Mouse (Mus musculus): ENCODE data around the gene Pqlc2. TPM values are rescaled to one million over a fixed set of nuclear protein-coding genes. Genes with fewer than 3 reads are reported as not detected.
A peak's percentile ranks its signal among the peaks of the same experiment; 100 is the strongest.

Gene Pqlc2
- polyA plus RNA-seq, 1 experiment from 2014 or later, result 14.0 TPM

DNA sequence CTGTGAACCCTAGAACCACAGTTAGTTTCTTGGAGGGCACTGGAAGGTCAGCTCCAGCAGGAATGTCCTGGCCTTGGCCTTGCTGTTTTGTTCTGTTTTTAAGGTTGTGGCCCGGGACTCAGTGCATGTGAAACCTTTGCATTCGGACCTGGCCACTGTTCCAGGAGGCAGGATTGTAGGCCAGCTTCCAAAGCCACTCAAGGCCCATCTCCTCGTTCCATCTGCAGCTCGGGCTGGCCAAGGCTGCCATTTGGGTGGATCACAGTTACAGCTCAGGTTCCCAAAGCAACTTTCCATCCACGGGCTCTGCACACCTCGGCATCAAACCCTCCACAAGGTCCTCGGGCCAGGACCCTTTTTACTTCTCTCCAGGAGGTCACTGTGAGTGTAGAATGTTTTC, 35.9 kb downstream of the Pqlc2 start:
- Histone ChIP-seq H3K9ac (ENCODE audit: low read depth, low read length) (no peak overlapping the region), H3K9me3 (ENCODE audit: control insufficient read depth, low read length) (no peaks in the 10 kb centered on the region), H3K4me2 (ENCODE audit: low read length) (no peak overlapping the region), H3K36me3 (ENCODE audit: control insufficient read depth, insufficient read depth, low read length) (no peaks in the 10 kb centered on the region; the same call in 1 of the 2 replicates), H3K4me1 (ENCODE audit: control insufficient read depth, insufficient read depth, low read depth, low read length) (no peaks in the 10 kb centered on the region), H3K27me3 (replicated peaks; ENCODE audit: control insufficient read depth, insufficient read depth, low read length) (no peaks in the 10 kb centered on the region), H3K4me3 (ENCODE audit: low read length) (no peak overlapping the region), H3K27ac (ENCODE audit: low read depth, low read length) (no peak overlapping the region)
- ATAC-seq, result no peak
- 89% methylated on average over 7 of the region's 7 CpGs for WGBS

DNA sequence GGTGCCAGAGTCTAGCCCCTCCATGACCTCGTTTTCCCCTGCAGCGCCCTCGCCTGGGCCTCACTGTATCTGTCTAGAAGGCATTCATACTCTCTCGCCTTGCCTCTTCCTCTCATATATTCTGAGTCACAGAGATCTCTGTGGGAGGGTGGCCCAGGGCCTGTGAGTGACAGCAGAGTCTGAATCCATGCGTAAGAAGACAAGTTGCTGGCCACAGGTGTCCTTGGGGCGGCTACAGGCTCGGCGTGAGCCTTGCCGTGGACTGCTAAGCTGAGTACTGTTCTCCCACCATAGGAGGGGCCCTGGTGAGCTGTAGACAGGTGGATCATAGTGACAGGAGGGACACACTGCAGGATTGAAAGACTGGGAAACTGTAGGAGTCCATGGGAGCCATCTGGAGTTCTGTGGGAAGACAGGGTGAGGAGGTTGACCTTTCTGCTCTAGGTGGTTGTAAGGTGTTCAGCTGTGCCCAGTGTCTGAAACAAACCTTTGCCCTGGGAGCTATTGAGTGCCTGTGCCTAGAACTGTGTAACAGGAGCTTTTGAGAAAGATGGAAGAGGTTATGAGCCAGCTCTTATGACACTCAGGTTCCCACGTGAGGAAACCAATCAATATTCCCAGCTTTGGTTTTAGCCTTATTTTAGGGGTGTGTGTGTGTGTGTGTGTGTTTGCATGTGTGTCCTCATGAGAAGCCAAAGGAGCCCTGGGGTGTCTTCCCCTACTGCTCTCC, 37.4 kb downstream of the Pqlc2 start:
- ATAC-seq, result no peak
- H3K9ac ChIP-seq (ENCODE audit: low read depth, low read length), result no peak overlapping the region
- H3K9me3 ChIP-seq (ENCODE audit: control insufficient read depth, low read length), result no peaks in the 10 kb centered on the region
- H3K4me1 ChIP-seq (ENCODE audit: control insufficient read depth, insufficient read depth, low read depth, low read length), result no peaks in the 10 kb centered on the region
- 88% methylated on average over 10 of the region's 10 CpGs for WGBS
- H3K27me3 ChIP-seq (replicated peaks; ENCODE audit: control insufficient read depth, insufficient read depth, low read length), result no peaks in the 10 kb centered on the region
- no peak overlapping the region for H3K4me3 ChIP-seq (ENCODE audit: low read length)
- no peak overlapping the region for H3K4me2 ChIP-seq (ENCODE audit: low read length)
- no peaks in the 10 kb centered on the region; the same call in 1 of the 2 replicates for H3K36me3 ChIP-seq (ENCODE audit: control insufficient read depth, insufficient read depth, low read length)
- no peak overlapping the region for H3K27ac ChIP-seq (ENCODE audit: low read depth, low read length)

DNA sequence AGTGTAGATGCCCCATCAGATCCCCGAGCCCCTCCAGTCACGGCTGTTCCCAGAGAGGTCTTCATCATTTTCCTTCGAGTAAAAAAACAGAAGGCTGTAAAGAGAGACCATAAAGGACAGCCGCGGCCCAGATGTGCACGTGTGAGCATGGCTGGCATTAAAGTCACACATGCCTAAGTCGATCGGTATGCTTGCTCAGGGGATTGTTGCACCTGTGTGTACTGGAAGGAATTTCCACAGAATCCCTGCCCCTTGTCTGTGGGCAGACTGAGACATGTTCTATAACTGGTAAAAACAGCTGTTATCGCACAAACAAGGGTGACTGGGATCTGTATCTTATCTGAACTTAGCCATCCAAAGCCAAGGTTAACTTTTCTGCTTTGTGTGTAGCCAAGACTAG, 38.9 kb downstream of the Pqlc2 start:
- Histone ChIP-seq H3K4me2 (ENCODE audit: low read length) (no peak overlapping the region), H3K27me3 (replicated peaks; ENCODE audit: control insufficient read depth, insufficient read depth, low read length) (no peaks in the 10 kb centered on the region), H3K27ac (ENCODE audit: low read depth, low read length) (no peak overlapping the region), H3K9ac (ENCODE audit: low read depth, low read length) (no peak overlapping the region), H3K9me3 (ENCODE audit: control insufficient read depth, low read length) (no peaks in the 10 kb centered on the region), H3K36me3 (ENCODE audit: control insufficient read depth, insufficient read depth, low read length) (no peaks in the 10 kb centered on the region; the same call in 1 of the 2 replicates), H3K4me3 (ENCODE audit: low read length) (no peak overlapping the region), H3K4me1 (ENCODE audit: control insufficient read depth, insufficient read depth, low read depth, low read length) (no peaks in the 10 kb centered on the region; the same call in 1 of the 2 replicates)
- no peak for ATAC-seq
- WGBS, result 92% methylated on average over 9 of the region's 9 CpGs

DNA sequence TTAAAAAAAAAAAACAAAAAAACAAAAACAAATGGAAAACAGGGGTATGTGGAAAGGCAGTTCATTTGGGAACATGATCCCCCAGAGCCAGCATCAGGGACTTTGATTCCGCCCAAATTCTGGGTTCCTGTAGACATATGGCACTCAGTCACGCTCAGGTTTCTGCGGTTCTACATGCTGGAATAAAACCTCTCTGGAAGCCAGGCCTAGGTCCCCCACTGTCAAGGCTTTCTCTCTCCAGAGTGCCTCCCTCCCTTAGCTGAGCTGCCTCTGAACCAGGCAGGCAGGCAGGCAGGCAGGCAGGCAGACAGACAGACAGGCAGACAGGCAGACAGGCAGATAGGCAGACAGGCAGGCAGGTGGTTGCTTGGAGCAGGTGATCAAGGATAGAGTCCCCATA, 40.3 kb downstream of the Pqlc2 start:
- H3K27me3 ChIP-seq (replicated peaks; ENCODE audit: control insufficient read depth, insufficient read depth, low read length), result no peaks in the 10 kb centered on the region
- no peaks in the 10 kb centered on the region for H3K9me3 ChIP-seq (ENCODE audit: control insufficient read depth, low read length)
- H3K9ac ChIP-seq (ENCODE audit: low read depth, low read length), result no peak overlapping the region
- H3K4me3 ChIP-seq (ENCODE audit: low read length), result no peak overlapping the region
- no peak overlapping the region for H3K4me2 ChIP-seq (ENCODE audit: low read length)
- H3K27ac ChIP-seq (ENCODE audit: low read depth, low read length), result no peak overlapping the region
- no peaks in the 10 kb centered on the region; the same call in 1 of the 2 replicates for H3K36me3 ChIP-seq (ENCODE audit: control insufficient read depth, insufficient read depth, low read length)
- 89% methylated on average over 3 of the region's 3 CpGs for WGBS
- H3K4me1 ChIP-seq (ENCODE audit: control insufficient read depth, insufficient read depth, low read depth, low read length), result no peaks in the 10 kb centered on the region; the same call in 1 of the 2 replicates
- no peak for ATAC-seq

DNA sequence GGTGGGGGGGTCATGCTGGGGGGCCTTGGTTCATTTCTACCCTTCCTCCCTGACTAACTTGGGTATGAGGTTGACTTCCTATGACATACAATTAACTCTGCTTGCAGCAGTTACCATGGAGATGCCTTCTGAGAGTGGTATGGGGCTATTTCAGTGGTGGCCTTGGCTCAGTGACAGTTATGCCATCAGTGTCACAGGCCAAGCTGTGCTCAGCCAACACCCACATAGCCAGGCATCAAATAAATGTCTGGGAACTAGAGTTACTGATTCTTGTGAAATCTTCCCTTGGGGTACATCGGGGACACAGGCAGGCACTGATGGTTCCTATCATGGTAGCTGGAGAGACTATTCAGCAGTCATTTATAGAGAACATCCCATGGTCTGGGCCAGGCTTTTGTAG, 42.3 kb downstream of the Pqlc2 start:
- H3K27ac ChIP-seq (ENCODE audit: low read depth, low read length), result no peak overlapping the region
- 59% methylated on average over 1 of the region's 1 CpGs for WGBS

DNA sequence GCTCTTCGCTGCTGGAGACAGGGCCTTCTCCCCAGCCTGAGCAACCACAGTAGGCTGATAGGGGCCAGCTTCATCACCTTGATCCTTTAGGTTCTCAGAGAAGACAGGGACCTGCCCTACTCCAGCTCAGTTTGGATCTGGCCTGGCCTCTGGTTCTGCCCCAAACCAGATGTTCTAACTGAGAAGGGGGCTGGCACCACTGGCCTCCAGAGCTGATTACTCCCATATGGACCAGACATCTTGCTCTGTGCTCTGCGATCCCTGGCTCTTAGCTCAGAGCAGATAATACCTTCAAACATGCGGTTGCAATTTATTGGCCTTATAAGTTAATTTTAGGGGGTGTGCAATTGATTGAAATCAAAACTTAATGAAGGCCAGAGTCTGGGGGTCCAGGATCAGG, 43.2 kb downstream of the Pqlc2 start:
- 88% methylated on average over 3 of the region's 3 CpGs for WGBS
- Histone ChIP-seq H3K9me3 (ENCODE audit: control insufficient read depth, low read length) (no peaks in the 10 kb centered on the region), H3K4me2 (ENCODE audit: low read length) (no peak overlapping the region), H3K4me1 (ENCODE audit: control insufficient read depth, insufficient read depth, low read depth, low read length) (no peaks in the 10 kb centered on the region; the same call in 1 of the 2 replicates), H3K4me3 (ENCODE audit: low read length) (no peak overlapping the region), H3K9ac (ENCODE audit: low read depth, low read length) (no peak overlapping the region; the same call in 1 of the 2 replicates), H3K27ac (ENCODE audit: low read depth, low read length) (no peak overlapping the region), H3K36me3 (ENCODE audit: control insufficient read depth, insufficient read depth, low read length) (0 out of 2 replicates have a peak, but pooled peaks cover 3% of the 10 kb centered on the region), H3K27me3 (replicated peaks; ENCODE audit: control insufficient read depth, insufficient read depth, low read length) (no peaks in the 10 kb centered on the region)
- no peak for ATAC-seq

More for the DNA sequence above, 42.3 kb downstream of the Pqlc2 start:
- Histone ChIP-seq H3K4me2 (ENCODE audit: low read length) (no peak overlapping the region), H3K4me3 (ENCODE audit: low read length) (no peak overlapping the region), H3K9ac (ENCODE audit: low read depth, low read length) (no peak overlapping the region), H3K9me3 (ENCODE audit: control insufficient read depth, low read length) (no peaks in the 10 kb centered on the region), H3K36me3 (ENCODE audit: control insufficient read depth, insufficient read depth, low read length) (0 out of 2 replicates have a peak, but pooled peaks cover 2% of the 10 kb centered on the region), H3K4me1 (ENCODE audit: control insufficient read depth, insufficient read depth, low read depth, low read length) (no peaks in the 10 kb centered on the region; the same call in 1 of the 2 replicates), H3K27me3 (replicated peaks; ENCODE audit: control insufficient read depth, insufficient read depth, low read length) (no peaks in the 10 kb centered on the region)
- no peak for ATAC-seq

DNA sequence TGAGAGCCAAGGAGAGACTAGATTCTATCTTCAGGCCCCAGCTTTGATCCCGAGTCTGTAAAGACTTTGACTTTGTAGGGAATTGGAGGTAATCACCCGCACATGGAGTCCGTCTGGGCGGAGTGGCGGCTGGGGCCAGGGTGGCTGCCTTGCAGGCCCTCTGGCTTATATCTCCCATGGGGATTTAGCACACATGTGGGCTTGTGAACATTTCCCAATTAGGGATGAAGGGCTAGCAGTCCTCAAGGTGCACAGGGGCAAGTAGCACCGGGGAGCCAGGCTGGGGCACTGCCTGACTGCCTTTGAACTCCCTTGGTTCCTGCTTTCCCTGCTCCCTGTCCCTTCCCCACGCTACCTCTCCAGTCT, 44.0 kb downstream of the Pqlc2 start:
- Histone ChIP-seq H3K27me3 (replicated peaks; ENCODE audit: control insufficient read depth, insufficient read depth, low read length) (no peaks in the 10 kb centered on the region), H3K4me1 (ENCODE audit: control insufficient read depth, insufficient read depth, low read depth, low read length) (no peaks in the 10 kb centered on the region; the same call in 1 of the 2 replicates), H3K27ac (ENCODE audit: low read depth, low read length) (no peak overlapping the region), H3K4me3 (ENCODE audit: low read length) (no peak overlapping the region), H3K9me3 (ENCODE audit: control insufficient read depth, low read length) (no peaks in the 10 kb centered on the region), H3K36me3 (ENCODE audit: control insufficient read depth, insufficient read depth, low read length) (0 out of 2 replicates have a peak, but pooled peaks cover 6% of the 10 kb centered on the region), H3K9ac (ENCODE audit: low read depth, low read length) (no peak overlapping the region), H3K4me2 (ENCODE audit: low read length) (no peak overlapping the region)
- no peak for ATAC-seq
- 79% methylated on average over 7 of the region's 7 CpGs for WGBS

DNA sequence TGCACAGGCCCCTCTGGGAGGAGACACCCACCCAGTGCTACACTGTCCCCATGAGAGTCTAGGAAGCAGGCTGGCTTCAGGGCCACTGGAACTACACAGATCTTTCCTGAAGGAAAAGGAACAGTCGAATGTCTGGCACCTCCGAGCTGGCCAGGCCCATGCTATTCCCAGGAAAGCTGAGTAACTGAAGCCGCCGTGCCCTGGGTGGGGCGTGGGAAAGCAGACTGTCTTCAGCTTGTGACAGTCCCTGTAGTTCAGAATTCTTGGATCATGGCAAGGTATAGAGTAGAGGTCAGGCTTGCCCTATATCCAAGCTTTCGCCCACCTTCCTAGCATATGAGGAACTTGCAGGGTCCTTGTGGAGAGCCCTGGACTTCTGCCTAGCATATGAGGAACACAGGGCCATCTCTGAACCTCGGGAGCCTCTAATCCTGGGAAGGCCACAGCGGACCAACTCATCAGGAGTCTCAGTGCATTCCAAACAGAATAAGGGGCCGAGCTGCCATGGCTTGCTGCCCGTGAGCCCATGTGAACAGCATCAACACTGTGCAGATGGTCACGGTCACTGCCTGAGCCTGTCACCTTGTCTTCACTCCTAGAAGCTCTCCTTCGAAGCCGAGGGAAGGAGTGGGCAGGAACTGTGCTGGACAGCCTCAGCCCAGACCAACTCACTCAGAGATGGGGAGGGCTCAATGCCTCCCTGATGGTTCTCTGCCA, 44.6 kb downstream of the Pqlc2 start:
- no peaks in the 10 kb centered on the region; the same call in 1 of the 2 replicates for H3K4me1 ChIP-seq (ENCODE audit: control insufficient read depth, insufficient read depth, low read depth, low read length)
- H3K27ac ChIP-seq (ENCODE audit: low read depth, low read length), result no peak overlapping the region
- H3K27me3 ChIP-seq (replicated peaks; ENCODE audit: control insufficient read depth, insufficient read depth, low read length), result no peaks in the 10 kb centered on the region
- ATAC-seq, result 0 out of 2 replicates have a peak, but pooled peaks have one; percentile 61
- H3K36me3 ChIP-seq (ENCODE audit: control insufficient read depth, insufficient read depth, low read length), result 0 out of 2 replicates have a peak, but pooled peaks cover 6% of the 10 kb centered on the region
- no peak overlapping the region for H3K4me2 ChIP-seq (ENCODE audit: low read length)
- 78% methylated on average over 13 of the region's 13 CpGs for WGBS
- no peak overlapping the region for H3K4me3 ChIP-seq (ENCODE audit: low read length)
- H3K9me3 ChIP-seq (ENCODE audit: control insufficient read depth, low read length), result no peaks in the 10 kb centered on the region
- H3K9ac ChIP-seq (ENCODE audit: low read depth, low read length), result no peak overlapping the region

DNA sequence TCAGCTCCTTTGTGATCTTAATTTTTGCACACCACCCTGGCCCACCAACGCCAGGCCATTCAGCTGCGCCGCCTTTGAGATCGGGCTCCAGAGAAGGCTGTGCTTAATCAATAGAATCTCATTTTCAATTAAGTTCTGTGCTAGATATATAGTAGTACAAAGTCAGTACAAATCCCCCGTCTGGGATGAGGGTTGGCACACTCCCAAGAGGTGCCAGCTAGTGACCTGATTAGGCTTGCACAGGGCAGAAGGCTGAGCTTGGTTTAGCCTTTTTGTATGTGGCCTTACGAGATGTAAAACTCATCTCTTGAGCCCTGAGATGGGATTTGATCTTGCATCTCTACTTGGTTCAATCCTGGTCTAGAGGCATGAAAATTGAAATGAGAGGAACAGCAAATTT, 47.5 kb downstream of the Pqlc2 start:
- no peak for ATAC-seq
- Histone ChIP-seq H3K27ac (ENCODE audit: low read depth, low read length) (no peak overlapping the region), H3K36me3 (ENCODE audit: control insufficient read depth, insufficient read depth, low read length) (0 out of 2 replicates have a peak, but pooled peaks cover 6% of the 10 kb centered on the region), H3K4me3 (ENCODE audit: low read length) (no peak overlapping the region), H3K9ac (ENCODE audit: low read depth, low read length) (no peak overlapping the region), H3K4me2 (ENCODE audit: low read length) (no peak overlapping the region), H3K27me3 (replicated peaks; ENCODE audit: control insufficient read depth, insufficient read depth, low read length) (no peaks in the 10 kb centered on the region), H3K4me1 (ENCODE audit: control insufficient read depth, insufficient read depth, low read depth, low read length) (no peaks in the 10 kb centered on the region; the same call in 1 of the 2 replicates), H3K9me3 (ENCODE audit: control insufficient read depth, low read length) (no peaks in the 10 kb centered on the region)
- WGBS, result 88% methylated on average over 6 of the region's 6 CpGs
